Mouse (Mus musculus) CD4-positive, CD25-positive, alpha-beta regulatory T cell, adult 4 months (primary cell): Measurements from ENCODE around the gene Flrt1. TPM values are rescaled to one million over a fixed set of nuclear protein-coding genes. Genes with fewer than 3 reads are reported as not detected.
"Not testable (repeated sequence)": the region's sequence is repeated elsewhere in the genome, so short reads cannot be mapped to it uniquely, and the experiment has no call there.

Experiments
- ATAC-seq: one replicate; pipeline ENCODE4 v1.8.0; 2017
- polyA plus RNA-seq, 2 experiments: library from polyadenylated mRNA; unstranded; fragments of 100-300 nt; shearing (Covaris generic); gene quantifications; one replicate each; pipeline ENCODE4 v1.2.1; 2017

Gene Flrt1
- polyA plus RNA-seq, 2 experiments from 2014 or later, result 0.22 TPM; not detected in 1

- ATAC-seq, result no peak
Observed at GRCm38 (mm10) chr19:7102039-7102438, 3.5 kb downstream of the Flrt1 start.

GRCm38 (mm10) chr19:7099620-7100155 is 5.8 kb downstream of the Flrt1 start:
- ATAC-seq, result no peak

DNA sequence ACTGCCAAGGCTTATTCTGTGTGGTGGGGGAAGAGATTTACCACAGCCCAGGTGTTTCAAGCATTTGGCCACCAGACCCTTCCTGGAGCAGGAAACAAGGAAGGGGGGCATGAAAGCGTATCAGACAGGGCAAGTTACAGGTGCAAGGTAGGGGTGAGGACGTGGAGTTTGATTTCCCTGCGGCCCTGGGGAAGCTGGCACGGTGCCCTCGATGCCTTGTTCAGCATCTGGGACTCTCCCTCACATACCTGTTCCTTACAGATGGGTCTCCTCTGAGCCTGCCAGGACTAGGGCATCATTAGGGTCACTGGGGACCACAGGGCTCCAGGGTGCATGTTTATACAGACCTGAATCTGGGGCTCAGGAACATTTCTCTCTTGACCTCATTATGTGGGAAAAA is 12.8 kb downstream of the Flrt1 start:
- no peak for ATAC-seq

GRCm38 (mm10) chr19:7091448-7092050 is 14.0 kb downstream of the Flrt1 start:
- ATAC-seq, result no peak

GRCm38 (mm10) chr19:7090369-7091064 is 15.0 kb downstream of the Flrt1 start:
- ATAC-seq, result no peak

GRCm38 (mm10) chr19:7089842-7090251 is 15.7 kb downstream of the Flrt1 start:
- ATAC-seq, result no peak

DNA sequence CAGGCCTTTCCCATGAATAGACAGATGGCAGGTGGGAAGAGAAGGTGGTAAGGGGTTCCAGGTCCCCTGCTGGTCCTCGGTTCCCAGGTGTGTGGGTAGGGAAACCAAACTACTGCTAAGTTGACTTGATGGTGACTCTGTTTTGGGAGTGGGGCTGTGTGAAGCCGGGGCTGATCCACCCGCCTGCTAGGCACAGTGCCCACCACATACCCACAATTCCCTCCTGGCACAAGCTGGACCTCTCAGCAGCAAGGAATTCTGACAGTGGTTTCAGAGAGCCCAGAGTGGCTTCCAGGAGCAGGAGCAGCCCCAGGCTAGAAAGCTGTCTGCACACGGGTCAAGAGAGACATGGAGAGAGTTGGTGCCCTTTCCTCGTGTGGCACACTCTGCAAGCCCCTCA is 16.5 kb downstream of the Flrt1 start:
- no peak for ATAC-seq

DNA sequence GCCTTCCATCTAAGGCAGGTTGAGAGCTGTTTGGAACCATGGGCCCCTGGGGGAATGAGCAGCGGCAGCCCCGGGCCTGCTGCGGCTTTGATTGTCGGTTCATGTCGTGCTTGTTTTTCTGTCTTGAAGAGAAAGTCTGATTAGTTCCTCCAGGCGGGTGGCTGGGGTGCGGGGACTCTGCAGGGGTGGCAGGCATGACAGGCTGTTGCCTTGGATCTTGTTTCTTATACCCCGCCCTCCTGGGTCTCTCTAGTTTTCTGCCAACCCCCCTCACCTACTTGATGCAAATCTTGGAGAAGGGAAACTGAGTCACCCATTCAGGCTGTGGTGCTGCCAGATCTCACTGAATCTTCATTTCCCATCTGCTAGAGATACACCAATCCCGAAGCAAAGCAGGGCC is 17.0 kb downstream of the Flrt1 start:
- ATAC-seq, result no peak

DNA sequence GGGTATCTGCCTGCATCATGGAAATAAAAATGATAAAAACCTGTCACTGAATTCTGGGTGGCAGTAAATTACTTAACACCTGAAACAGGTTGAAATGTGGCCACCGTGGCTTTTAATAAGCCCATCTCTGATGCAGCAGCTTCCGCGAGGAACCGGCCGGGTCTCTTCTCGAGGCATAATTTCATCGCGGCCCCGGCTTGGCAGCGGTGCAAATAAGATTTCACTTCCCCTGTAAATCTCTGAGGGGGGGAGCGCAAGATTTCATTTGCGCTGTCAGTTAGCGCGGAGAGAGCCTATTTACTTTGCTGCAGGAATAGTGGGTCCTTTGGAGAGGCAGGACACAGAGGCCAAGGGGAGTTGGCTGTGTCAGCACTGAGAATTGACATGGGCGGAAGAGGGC is 20.8 kb downstream of the Flrt1 start:
- no peak for ATAC-seq

DNA sequence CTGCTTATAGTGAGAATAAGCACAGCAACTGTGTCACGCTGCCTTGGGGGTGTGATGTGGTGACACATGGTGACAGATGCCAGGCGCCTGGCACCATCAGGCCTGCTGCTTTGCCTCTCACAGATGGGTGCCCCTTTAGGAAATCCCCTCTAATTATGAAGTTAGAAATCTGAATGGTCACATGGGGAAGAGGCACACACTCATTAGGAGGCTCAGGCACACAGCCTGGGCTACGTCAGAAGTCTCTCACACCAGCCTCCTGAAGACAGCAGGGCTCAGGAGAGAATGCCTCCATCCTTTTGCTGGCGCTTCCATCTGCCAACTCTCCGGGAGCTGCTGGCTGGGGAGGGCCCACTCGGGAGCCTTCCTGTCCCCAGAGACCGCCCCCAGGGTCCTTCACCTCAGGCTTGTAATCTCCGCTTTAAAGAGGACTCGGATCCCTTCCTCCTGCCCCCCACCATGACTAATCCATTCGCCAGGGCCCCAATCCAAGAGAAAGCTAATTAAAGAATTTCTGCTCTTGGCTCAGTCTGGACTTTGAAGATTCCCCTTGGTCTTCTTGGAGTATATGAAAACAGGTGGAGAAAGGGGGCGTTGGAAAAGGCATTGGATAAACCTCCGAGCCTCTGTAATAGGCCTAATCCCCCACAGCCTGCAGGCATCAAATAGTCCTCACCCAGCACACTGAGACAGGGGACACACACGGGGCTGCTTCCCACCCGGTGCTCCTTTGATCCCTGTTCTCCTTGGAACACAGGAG is 22.3 kb downstream of the Flrt1 start:
- no peak for ATAC-seq

- ATAC-seq, result no peak
Observed at GRCm38 (mm10) chr19:7081516-7082266, 23.8 kb downstream of the Flrt1 start.

- ATAC-seq, result no peak
Observed at GRCm38 (mm10) chr19:7078271-7078670, 27.3 kb downstream of the Flrt1 start.

GRCm38 (mm10) chr19:7077666-7078065 is 27.9 kb downstream of the Flrt1 start:
- ATAC-seq, result no peak

- not testable (repeated sequence) for ATAC-seq
Observed at GRCm38 (mm10) chr19:7075336-7075735, 30.2 kb downstream of the Flrt1 start.

DNA sequence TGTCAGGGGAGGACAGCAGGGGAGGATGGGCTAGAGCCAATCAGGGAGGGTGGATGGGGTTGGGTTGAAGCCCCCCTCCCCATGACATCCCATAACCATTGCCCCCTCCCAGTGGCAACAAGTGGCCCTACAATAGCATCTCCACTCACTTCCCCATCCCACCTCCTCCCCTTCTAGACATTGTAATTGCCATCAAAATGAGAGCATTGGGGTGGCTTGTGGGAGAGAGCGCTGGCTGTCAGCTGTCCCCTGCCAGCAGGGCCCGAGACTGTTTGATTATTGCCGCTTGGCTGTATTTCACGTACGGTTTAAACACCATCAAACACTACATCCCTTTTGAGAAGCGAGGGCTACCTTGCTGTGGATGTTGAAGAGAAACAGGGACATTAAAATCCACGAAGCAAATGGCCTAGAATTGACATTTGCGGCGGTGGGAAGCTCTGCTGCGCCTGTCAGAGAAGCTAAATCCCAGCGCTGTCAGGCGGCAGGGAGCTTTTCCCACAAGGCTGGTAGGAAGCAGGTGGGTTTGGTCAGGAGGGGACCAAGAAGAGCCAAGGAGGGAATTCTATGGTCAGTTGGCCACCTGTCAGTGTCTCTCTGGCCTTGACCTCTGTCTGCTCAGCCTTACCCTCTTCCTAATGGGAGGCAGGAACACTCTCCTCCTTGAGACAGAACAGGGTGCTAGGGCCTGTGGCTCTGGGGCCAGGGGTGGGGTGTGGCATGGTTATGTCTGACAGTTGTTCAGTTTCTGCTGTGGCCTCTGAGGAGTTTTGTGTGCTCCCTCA is 31.3 kb downstream of the Flrt1 start:
- no peak for ATAC-seq

DNA sequence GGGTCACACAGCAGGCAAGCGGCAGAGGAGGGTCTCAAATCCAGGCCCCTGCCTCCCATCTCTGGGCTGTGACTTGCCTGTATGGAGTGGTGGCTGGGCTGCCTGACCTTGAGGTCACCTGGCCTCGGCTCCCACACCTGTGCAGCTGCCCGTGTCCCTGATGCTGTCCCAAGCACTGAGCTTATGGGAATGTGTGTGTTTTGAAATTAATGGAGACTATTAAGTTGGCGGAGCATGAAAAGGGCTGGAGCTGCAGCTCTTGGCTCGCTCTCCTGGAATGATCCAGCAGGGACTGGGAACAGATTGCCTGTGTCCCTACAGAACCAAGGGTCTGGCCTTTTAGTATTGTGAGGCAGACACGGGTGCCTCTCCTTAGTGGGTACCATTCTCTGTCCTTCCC is 33.3 kb downstream of the Flrt1 start:
- ATAC-seq, result no peak

GRCm38 (mm10) chr19:7070775-7071174 is 34.8 kb downstream of the Flrt1 start:
- no peak for ATAC-seq

DNA sequence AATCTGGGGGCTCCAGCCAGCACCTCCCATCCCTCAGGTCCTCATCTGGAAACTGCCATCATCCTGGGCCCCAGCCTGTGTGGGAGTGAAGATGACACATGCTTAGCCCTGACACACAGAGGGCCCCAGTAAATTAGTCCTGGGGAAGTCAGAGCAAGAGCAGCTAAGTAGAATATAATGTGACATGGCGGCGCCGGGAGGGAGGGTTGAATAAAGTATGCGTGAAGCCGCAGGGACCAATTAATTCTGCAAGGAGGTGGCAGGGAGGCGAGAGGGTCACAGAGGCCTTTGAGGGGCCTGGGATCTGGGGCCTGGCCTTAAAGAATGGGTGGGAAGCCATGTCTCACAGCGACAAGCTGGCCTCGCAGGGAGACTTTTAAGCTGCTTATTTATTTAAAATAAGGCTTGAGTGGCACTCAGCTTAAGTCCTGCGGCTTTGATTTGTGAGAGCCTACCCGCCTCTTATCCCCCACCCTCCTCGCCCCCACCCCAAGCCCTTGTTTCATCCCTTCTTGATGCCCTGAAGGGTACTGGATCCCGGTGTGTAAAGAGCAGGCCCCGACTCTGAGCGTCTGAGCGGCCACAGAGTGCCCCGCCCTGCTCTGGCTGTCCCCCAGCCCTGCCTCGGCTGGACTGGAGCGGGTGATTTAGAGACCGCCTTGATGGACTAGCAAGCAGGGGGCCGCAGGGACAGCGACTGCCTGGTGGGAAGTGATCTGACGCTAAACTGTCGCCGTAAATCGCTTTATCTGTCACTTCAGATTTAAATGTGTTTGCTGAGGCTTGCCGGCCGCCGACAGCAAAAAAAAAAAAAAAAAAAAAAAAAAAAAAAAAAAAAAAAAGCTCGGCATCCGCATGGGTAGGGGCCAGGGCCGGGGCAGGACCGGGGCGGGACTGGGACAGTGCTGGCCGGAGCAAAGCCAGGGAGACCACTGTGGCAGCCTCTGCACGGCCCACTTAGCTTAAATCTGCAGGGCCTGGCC is 35.5 kb downstream of the Flrt1 start:
- ATAC-seq, result no peak

DNA sequence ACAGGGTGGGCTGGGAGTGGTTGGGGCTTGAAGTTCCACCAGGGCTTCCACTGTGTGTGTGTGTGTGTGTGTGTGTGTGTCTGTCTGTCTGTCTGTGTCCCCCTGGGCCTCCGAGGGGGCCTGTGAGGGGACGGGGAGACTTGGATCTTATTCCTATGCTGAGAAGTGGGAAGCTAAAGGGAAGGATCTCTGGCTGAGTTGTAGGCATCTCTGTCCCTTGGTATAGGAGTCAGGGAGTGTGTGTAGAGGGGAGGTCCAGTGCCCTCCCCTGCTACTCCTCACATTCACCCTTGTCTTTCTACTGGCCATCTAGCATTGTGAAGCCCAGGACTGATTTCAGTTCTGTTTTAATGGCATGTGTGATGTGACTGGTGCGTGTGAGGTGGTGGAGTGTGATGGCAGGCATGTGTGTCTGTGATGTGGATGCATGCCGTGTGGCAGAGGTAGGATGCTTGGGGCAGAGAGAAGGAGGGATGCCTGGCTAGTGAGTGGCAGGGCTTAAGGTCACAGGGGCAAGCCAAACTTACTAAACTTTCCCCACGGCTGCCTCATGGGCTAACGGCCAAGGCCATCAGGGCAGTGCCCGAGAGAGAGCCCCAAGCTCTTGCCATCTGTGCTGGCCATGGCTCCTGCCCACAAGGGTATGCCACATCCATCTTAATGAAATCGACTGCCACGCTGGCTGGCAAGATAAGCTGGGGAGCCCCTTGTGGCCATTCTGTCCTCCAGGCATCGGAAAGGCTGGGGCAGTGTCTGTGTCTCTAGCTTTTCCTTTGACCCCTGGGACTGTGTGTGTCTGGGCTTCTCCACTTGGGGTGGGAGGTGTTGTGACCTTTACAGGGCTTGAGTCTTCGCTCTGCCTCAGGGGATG is 36.6 kb downstream of the Flrt1 start:
- ATAC-seq, result no peak

DNA sequence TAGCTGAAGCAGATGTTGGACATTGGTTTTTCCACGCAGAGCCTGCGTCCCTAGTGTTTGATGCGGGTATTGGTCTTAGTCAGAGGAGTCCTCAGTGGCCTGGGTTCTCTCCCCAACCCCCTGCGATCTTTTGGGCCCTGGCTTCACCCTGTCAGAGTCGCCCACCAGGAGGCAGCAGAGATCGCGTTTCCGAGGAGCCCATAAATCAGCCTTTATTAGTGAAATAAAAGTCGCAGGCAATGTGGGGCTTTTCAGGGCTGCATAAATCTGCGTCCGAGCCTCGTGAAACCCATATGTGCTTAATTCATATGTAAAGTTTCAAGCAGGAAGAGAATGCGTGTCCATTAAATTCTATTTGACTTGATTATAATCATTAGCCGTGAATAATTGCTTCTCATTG is 37.4 kb downstream of the Flrt1 start:
- peak; percentile 52 for ATAC-seq
